Mouse (Mus musculus) erythroblast, embryonic 14.5 days (primary cell): Measurements from ENCODE around the gene Chrm3.

Source experiments
- GATA1 ChIP-seq: IDR thresholded peaks from 2 replicates; pipeline ENCODE4 v1.6.1; 2012; ENCODE audit warnings: low read length, inconsistent platforms, mixed read lengths
- TAL1 ChIP-seq: IDR thresholded peaks from 3 replicates; pipeline ENCODE4 v1.6.1; 2012; ENCODE audit warnings: low read length, inconsistent platforms, mixed read lengths

DNA sequence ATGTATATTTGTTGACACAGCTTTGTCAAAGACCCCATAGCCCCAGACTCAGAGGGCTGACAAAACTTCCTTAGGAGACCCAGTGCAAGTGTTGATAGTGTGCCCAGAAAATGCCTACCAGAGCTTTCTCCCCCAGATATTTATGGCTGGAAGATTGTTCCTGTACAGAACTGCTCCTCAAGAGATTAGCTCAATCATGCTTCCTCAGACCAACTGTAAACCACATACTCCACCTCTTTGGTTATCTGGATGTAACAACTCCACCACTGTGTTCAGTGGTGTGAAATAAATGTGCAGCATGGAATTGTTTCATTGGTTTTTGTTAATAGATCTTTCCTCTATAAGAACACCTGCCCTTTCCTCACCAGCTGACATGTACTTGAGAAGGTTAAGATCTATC, 306.6 kb downstream of the Chrm3 start:
- no peak for TF ChIP-seq GATA1
- no peak for TF ChIP-seq TAL1
